Mouse (Mus musculus) adrenal gland, adult 2 months (tissue): ENCODE data around the gene Zcchc4. TPM values are rescaled to one million over a fixed set of nuclear protein-coding genes. Genes with fewer than 3 reads are reported as not detected.
"Not testable (repeated sequence)": the region's sequence is repeated elsewhere in the genome, so short reads cannot be mapped to it uniquely, and the experiment has no call there.

Experiments
- DNase-seq: peaks from one replicate; pipeline ENCODE4 v3.0.0; 2021
- long read RNA-seq: library from polyadenylated mRNA; stranded (forward); transcript quantifications from one replicate; pipeline ENCODE4 v2.0.0, GENCODE M21; 2021
- polyA plus RNA-seq: library from polyadenylated mRNA; depleted of rRNA; stranded (reverse); fragments of >200 nt; gene quantifications from 2 replicates; pipeline ENCODE4 v1.2.3, GENCODE M21; 2012; rRNA removed
- total RNA-seq, 2 experiments: library from RNA; stranded (reverse); gene quantifications; 2 replicates each; pipeline ENCODE4 v1.2.3; 2021

Zcchc4 gene
- total RNA-seq = 10 to 100 TPM in 1 of 2 experiments, 1 to 10 TPM in 1; 9.6 to 12.2 TPM
- polyA plus RNA-seq = 3.3 and 4.0 TPM in 2 replicates
- long read RNA-seq, full-length matches to known transcripts = 3 of 9 reads
- long read RNA-seq, partial matches to known transcripts = 1 of 9 reads
- long read RNA-seq, other reads (novel, unspliced or antisense) = 5 of 9 reads

DNA sequence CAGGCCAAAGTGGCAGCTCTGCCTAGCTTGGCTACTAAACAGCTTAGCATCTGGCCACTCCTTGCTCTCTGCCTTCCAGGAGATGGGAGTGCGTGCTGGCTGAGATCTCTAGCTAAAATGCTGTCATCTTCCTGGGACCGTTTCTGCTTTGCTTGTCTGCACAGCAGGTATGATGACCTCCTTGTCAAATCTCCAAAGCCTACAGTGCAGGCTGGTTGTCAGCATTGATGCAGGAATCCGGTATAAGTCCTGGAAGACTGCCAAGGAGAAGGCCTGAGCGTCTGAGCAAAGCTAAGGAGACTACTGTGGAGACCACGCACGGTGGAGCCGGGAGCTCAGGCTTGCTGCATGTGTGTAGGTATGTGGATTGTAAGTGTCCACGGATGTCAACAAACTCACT lies at the start of gene Zcchc4:
Gene Zcchc4, plus strand, starts transcription at position 173 of the 400 bp plus-strand sequence.
- DNase-seq = no peak

DNA sequence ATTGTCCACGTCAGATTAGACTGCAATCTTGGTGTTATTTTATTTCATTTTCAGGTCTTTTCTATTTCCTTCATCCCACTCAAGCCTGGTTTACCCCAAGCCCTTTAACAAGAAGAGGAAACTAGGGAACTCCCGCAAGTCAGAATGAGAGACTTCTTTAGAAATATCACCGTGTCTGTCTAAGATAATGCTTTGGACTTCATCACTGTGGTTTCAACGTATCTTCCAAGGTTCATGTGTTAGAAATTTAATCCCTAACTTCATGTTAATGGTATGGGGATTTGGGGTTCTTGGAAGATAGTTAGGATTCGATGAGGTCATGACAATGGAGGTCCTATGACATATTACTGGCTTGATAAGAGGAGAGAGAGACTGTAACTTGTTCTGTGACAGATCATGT lies 47.5 kb upstream of the Zcchc4 start:
- DNase-seq = no peak

DNA sequence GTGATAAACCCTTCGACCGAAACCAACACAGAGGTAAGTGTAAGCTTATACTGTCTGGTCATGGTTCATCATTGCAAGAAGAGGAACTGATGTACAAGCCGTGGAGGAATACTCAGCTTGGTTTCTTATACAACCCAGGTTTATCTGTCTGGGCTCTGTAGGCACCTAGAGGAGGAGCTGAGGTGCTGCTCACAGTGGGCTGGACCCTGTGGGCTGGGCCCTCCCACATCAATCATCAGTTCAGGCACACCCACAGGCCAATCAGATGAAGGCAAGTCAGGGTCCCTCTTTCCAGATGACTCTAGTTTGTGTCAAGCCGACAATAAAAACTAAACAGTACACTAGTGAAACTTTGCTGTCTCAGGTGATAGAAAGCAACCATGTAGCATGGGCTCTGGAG lies 42.4 kb upstream of the Zcchc4 start:
- DNase-seq = no peak

DNA sequence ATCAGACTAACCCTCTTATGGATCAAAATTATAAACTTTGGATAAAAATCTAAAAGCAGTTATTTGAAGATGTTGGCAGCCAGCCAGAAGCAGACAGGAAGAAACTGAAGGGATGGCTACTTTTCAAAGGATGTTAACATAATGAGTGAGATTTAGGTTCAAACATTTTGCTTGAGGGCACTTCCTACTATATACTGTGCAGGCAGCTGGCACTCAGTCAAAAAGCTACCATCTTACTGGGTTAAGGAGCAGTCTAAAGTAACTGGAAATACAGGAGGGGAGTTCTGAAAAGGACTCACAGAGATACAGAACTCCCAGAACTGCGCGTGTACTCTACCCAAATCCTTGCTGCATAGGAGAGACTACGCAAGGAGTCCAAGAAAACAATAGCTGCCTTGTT lies 39.2 kb upstream of the Zcchc4 start:
- DNase-seq = no peak

DNA sequence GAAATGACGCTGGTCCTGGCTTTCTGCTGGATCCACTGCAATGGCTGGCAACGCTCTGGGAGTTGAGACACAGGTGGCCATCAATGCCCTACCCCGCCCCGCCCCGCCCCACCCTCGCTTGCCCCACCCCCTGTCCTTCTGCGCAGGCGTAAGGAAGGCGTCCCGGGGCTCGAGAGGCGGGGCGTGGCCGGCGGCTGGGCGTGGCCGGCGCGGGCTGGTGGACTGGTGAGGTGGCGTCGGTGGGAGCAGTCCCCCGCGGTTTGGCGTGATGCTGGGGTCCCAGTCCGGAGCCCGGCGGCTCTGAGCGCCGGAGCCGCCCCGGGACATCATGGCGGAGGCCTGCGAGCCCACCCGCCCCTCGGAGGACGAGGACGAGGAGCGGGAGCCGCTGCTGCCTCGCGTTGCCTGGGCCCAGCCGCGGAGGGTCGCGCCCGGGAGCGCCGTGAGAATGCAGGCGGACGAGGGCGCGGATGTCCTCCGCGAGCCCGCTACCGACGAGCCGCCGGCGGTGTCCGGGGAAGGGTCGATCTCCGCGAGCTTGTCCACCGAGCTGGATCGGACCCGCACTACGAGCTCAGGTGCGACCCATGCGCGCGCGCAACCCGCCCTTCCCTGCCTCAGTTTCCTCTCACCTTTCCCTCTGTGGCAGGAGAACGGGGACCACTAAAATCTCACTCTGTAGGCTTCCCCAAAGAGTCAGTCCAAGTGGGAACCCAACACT lies 33.7 kb upstream of the Zcchc4 start, which contains the start of gene Pi4k2b:
Gene Pi4k2b, plus strand, starts transcription at position 184 of the 721 bp plus-strand sequence.
- DNase-seq = peak; percentile 89

DNA sequence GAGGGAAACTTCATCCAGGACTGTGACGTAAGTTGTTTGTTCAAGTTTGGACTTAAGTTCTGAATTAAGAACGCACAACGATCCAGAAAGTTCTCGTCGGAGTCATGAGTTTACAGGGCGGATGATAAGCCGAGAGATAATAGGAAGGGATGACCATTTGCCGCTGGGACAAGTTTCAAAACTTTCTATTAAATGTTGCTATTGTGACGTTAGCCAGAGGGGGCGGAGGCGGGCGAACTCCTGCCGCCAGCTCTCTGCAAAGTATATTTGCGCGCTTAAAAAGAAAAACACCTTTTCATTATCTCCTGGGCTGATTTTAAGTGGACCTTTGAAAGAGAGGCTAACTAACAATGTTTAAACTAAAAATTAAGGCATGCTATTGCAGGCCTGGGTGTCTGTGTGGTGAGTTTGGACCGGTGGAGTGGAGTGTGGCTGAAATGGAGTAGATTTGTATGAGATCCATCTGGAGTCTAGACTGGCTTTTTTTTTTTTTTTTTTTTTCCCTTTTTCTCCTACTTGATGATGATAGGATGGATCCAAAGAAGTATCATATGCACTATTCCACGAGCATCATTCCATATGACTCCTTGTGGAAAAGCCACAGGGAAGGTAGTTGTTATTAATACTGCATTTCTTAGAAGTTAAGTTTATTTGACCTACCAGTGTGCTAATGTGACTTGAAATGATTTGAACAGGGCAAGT lies 32.9 kb upstream of the Zcchc4 start:
- DNase-seq = peak; percentile 71

DNA sequence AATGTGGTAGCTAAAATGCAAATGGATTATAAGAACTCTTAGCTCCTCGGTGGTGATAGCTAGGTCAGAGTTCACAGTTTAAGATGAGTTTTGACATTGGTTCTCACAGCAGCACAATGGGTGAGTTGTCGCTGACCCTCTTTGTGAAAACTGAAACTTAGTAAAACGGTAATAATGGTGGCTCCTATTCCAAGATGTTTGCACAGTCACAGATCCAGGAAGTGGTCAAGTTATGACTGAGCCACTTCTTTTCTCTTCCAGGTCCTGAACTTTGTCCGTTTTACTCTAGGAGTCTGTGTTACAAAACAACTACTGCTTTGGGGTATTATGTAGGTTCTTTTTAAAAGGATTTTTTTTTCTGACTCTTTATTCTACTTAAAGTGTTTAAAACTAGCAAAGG lies 32.0 kb upstream of the Zcchc4 start:
- DNase-seq = no peak

DNA sequence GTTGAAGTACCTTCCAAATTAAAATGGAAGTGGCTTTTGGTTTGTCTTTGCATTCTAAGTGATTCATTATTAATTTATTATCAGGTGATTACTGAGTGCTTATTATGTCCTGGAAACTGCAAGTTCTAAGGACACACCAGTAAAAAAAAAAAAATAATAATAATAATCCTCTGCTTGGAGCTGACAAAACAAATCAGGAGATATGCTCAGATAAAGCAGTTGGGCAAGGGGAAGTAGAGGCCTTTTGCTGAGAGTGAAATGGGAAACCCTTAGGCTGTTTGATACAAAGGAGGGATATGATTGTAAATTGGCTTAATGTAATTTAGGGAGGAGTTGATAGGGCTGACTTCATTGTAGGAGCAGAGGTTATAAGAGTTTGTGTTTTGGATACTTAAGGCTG lies 28.3 kb upstream of the Zcchc4 start:
- no peak for DNase-seq

DNA sequence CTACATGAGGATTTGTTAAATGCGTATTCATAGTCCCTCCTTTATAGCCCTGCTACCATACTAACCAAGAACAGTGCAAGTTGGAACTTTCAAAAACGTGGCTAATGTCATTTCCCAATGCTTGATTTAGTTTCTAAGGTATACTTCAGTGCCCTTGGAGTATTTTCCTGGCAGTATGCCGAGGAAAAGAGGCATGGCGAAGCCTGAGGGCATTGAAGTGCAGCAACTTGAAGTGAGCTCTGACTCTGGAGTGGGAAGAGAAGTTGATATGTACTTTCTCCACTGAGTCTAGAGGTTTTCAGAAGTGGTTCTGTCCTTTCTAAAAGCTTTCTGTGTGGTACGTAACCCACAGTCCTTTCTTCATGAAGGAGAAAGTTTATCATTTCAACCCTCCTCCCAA lies 26.5 kb upstream of the Zcchc4 start:
- no peak for DNase-seq

DNA sequence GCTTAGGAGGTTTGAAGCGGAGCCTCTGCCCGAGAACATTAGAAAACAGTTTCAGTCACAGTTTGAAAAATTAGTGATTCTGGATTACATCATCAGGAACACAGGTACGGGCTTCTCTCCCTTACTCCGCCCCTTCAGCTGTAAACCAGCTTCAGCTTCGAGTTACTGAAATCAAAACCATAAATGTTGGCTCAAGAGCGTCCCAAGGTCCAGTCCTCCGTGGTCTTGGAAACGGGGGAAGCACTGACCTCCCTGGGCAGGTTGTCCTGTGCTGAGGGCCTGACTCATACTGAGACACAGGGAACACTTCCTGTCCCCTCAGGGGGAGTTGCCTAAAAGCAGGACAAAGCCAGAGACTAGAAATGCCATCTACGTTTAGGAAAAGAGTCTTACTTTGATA lies 22.1 kb upstream of the Zcchc4 start:
- no peak for DNase-seq

DNA sequence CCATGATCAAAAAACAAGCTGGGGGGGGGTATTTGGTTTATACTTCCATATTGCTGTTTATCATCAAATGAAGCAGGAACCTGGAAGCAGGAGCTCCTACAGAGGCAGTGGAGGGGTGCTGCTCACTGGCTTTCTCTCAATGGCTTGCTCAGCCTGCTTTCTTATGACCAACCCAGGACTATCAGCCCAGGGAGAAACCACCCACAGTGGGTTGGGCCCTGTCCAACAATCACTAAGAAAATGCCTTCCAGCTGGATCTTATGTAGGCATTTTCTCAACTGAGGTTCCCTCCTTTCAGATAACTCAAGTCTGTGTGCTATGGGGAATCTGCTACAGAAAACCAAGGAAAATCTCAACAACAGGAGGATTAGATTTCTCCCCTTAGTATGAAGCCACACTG lies 21.0 kb upstream of the Zcchc4 start:
- DNase-seq = no peak

DNA sequence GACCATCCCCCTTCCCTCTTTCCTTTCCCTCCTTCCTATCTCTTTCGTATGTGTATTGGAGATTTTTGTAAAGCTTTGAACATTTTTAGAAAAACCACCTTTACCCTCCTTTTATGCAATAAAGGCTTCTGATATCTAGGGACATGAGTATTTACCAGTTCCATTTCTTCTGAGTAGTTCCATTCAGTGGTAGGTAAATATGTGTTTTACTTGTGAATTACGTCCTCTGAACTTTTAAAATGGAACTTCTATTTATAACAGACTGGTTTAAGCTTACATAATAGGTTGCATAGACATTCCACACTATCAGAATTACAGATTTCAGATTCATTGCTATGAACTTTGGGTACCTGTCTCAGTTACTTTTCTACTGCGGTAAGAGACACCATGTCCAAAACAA lies 19.9 kb upstream of the Zcchc4 start:
- no peak for DNase-seq

DNA sequence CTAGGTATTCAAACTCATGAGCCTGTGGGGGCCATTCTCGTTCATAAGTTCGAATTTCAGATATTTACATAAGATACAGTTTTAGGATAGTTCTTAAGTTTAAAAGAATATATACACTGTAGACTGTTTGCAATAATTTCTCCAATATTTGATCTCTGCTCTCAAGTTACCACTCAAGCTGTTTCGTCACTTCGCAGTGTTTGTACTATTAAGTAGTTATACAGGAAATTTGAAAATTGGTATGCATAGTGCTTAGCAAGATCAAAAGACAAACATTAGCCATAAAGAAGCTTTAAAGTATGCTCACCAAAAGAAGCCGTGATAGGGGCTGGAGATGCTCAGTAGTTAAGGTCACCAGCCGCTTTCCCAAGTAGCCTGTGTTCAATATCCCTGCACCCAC lies 19.2 kb upstream of the Zcchc4 start:
- no peak for DNase-seq

DNA sequence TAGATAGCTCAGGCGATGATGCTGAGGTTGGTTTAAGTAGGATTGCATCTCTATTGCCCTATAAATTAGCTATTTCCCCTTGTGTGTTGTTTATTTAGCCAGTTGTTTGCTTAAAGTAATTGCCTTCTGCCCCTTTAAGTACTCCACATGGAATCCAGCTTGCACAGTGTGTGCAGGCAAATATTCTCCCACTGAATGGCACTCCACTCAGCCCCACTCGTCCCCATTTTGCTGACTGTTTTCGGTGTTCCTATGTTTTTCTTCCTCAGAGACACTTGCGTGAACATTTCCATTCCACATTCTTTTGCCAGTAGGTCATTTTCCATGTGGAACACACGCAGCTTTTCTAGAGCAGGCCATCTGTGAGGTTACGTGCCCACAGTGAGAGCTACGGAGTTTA lies 12.6 kb upstream of the Zcchc4 start:
- no peak for DNase-seq

DNA sequence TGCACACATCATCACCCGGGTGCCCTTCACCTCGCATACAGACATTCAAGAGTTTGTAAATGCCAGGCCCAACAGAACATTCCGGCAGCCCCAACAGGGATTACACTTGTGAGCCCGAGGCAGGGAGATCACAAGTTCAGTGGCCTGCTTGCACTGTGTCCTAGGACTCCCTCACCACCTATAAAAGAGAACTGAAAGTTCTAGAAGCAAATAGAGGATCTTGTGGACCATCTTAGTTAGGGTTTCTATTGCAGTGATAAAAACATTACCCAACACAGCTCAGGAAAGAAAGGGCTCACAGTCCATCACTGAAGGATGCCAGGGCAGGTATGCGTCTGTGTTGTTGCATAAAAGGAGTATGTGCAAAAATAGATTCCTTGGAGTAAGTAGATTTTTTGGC lies 942 bp upstream of the Zcchc4 start:
- no peak for DNase-seq

DNA sequence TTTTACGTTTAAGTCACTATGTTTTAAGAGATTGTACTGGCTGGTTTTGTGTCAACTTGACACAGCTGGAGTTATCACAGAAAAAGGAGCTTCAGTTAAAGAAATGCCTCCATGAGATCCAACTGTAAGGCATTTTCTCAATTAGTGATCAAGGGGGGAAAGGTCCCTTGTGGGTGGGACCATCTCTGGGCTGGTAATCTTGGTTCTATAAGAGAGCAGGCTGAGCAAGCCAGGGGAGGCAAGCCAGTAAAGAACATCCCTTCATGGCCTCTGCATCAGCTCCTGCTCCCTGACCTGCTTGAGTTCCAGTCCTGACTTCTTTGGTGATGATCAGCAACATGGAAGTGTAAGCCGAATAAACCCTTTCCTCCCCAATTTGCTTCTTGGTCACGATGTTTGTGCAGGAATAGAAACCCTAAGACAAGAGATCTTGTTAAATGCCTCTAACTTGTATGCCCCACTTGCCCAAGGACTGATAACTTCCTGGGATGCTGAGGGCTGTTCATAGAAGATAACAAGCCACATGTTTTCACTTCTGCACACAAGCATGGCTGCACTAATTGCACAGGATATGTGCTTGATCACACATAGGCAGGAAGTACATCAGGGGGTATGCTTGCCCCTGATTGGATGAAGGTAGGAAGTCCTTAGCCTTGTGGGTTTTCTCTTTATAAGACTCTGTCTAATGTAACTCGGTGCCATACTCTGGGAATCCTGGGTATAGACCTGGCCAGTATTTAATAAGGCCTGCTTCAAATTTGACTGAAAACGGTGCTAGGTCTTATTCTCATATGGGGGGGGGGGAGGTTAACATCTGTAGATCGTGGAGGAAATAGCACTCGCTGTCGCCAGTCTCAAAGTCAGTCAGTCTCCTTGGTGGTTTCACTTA lies 1.5 kb downstream of the Zcchc4 start:
- DNase-seq = not testable (repeated sequence)

DNA sequence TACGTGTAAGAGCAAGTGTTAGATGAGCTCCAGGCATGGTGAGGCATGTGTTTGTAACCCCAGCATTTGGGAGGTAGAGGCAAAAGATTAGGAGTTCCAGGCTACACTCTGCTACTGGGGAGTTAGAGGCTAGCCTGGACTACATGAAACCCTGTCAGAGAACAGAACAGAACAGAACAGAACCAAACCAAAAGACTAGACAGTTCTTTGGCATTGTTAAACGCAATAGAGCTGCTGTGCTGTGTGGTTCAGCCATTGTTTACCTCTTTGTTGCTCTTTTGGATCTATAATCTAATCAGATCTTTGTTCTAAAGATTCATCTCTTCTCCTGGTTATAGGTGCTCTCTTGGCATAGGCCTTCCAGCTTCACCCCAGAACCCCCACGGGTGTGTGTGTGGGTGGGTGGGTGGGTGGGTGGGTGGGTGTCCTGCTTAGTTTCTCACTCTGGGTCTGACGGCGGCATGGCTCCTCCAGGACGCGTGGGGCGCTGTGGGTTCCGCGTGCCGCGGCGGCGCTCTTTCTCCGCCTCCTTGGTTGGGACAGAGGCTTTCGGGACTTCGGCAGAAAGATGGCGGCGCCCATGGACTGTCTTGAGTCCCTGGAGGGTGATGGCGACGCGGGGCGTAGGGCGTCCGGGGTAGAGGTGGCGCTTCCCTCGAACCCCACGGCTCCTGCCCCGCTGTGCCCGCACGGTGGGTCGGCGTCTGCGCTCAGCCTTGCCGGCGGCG lies 7.5 kb downstream of the Zcchc4 start:
- DNase-seq = peak; percentile 90

DNA sequence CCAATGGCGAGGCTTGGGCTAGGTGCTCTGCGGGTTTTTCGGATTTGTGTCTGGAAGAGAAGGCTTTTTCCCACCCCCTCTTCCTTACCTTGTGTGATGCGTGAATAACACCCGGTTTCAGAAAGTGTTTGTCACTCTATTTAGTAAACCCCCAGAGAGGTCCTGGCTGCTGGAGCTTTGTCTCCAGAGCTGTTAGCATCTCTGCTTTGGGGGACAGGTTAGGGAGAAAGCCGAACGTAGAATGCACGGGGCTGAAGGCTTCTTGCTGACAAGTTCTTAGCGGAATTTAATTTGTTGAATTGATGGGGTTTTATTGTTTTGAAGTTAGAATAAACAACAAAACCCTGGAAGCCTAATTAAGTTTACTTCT lies 8.0 kb downstream of the Zcchc4 start:
- DNase-seq = no peak

DNA sequence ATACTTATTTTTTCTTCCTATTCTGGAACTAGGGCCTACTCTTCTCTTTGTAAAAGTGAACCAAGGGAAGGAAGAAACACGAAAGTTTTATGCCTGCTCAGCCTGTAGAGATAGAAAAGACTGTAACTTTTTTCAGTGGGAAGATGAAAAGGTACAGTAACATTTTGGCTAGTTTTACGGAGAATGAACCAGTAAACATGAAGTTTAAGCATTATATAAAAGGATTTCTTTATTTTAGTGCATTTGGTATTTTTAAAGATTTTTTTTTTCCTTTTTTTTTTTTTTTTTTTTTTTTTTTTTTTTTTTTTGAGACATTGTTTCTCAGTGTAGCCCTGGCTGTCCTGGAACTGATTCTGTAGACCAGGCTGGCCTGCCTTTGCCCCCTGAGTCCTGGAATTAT lies 8.7 kb downstream of the Zcchc4 start:
- no peak for DNase-seq

DNA sequence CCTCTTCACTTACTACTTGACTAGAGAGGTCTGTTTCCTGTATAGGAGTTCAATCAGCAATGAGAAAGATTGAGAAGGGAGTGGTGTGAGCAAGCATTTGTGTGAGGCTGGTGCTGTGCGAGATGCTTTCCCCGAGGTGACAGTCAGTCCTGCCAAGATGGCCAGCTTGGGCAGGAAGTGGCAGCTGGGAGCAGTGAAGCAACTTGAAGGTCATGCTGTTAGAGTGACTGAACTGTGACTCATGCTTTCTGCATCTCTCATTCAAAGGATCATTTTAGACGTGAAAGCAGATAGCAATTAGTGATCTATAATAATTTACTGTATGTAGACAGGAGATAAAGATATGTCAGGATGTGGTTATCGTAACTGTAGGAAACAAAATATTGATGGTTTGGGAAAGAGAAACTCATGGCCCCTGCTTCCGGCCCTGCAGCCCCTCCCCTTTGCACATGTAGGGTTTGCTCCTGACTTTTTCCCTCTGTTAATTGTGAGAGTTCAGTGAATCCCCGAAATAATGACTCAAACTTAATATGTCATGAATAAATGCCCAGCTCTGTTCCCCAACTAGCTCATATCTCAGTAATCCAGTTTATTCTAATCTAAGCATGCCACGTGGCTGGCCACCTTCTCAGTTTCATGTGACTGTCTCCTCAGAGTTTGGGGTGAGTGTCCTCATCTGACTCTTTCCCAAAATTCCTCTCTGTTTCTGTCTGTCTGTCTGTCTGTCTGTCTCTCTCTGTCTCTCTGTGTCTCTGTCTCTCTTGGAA lies 11.5 kb downstream of the Zcchc4 start:
- DNase-seq = peak; percentile 65

DNA sequence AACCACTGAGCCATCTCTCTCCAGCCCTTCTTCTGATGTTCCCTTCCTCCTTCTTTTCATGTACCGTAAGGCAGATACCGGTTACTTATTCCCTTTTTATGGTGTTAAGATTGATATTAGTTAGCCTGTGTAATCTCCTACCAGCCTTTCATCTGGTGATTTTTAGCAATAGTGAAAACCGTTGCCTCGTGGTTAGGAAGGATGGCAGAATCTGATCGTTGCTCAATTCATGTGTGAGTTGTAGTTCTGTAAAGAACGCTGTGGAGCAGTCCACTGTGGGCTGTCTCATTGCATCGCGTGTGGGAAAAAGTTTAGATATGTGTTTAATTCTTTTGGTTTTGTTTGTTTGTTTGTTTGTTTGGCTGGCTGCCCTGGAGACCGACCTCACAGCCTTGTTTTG lies 18.0 kb downstream of the Zcchc4 start:
- DNase-seq = no peak
